Mouse (Mus musculus) embryonic facial prominence, embryonic 13.5 days (tissue): ENCODE measurements at regions not wholly inside any gene's neighbourhood (a gene's known extent, or its start where the extent isn't known, plus 50 kb on each side); places are given as distances from the start of the nearest gene placed in this dataset.

Source experiments
- ATAC-seq: fragments of 200-750 bp; cut with Nextera tagmentation; 2 replicates; pipeline ENCODE4 v1.8.0; 2017; ENCODE audit warnings: low read depth; ENCODE audit not compliant: insufficient number of reproducible peaks, insufficient read depth, low FRiP score, low TSS enrichment
- H3K27ac ChIP-seq: fragments of 300-500 bp; sonication (generic); 2 replicates; pipeline ENCODE4 v1.5.1; 2015; ENCODE audit warnings: moderate library complexity, mild to moderate bottlenecking, inconsistent platforms
- H3K27me3 ChIP-seq: fragments of 300-500 bp; sonication (generic); 2 replicates; pipeline ENCODE4 v1.6.1; 2015; ENCODE audit warnings: mild to moderate bottlenecking, inconsistent platforms
- H3K36me3 ChIP-seq: fragments of 300-500 bp; sonication (generic); 2 replicates; pipeline ENCODE4 v1.6.1; 2015; ENCODE audit warnings: mild to moderate bottlenecking, inconsistent platforms
- H3K4me1 ChIP-seq: fragments of 300-500 bp; sonication (generic); 2 replicates; pipeline ENCODE4 v1.6.1; 2015; ENCODE audit warnings: inconsistent platforms
- H3K4me2 ChIP-seq: fragments of 300-500 bp; sonication (generic); 2 replicates; pipeline ENCODE4 v1.6.1; 2015; ENCODE audit warnings: moderate library complexity, mild to moderate bottlenecking, inconsistent platforms
- H3K4me3 ChIP-seq: fragments of 300-500 bp; sonication (generic); 2 replicates; pipeline ENCODE4 v1.5.1; 2015; ENCODE audit warnings: mild to moderate bottlenecking, inconsistent platforms
- H3K9ac ChIP-seq: fragments of 300-500 bp; sonication (generic); 2 replicates; pipeline ENCODE4 v1.6.1; 2015; ENCODE audit warnings: mild to moderate bottlenecking, inconsistent platforms
- H3K9me3 ChIP-seq: fragments of 300-500 bp; sonication (generic); 2 replicates; pipeline ENCODE4 v1.6.1; 2016; ENCODE audit warnings: inconsistent platforms
- WGBS: fragments of 180-500 bp; shearing (Covaris S2); methylation state at CpG from one replicate; pipeline ENCODE4 v1.1.7; 2015; ENCODE audit warnings: mixed read lengths; 5-methylcytosine and 5-hydroxymethylcytosine counted together

GRCm38 (mm10) chr3:99738093-99738803, 147.0 kb upstream of the Spag17 start:
- Histone ChIP-seq H3K4me1 (no peaks in the 10 kb centered on the region), H3K9ac (no peak overlapping the region), H3K4me3 (no peak overlapping the region), H3K36me3 (no peaks in the 10 kb centered on the region), H3K27me3 (no peaks in the 10 kb centered on the region), H3K4me2 (no peak overlapping the region), H3K9me3 (no peaks in the 10 kb centered on the region), H3K27ac (no peak overlapping the region)
- 85% methylated on average over 3 of the region's 3 CpGs for WGBS
- no peak for ATAC-seq

- Histone ChIP-seq H3K9me3 (no peaks in the 10 kb centered on the region), H3K27me3 (no peaks in the 10 kb centered on the region), H3K4me3 (no peak overlapping the region), H3K4me2 (no peak overlapping the region), H3K36me3 (no peaks in the 10 kb centered on the region), H3K27ac (no peak overlapping the region), H3K9ac (no peak overlapping the region), H3K4me1 (no peaks in the 10 kb centered on the region)
- no peak for ATAC-seq
- WGBS, result 78% methylated on average over 7 of the region's 7 CpGs
These were observed 145.6 kb upstream of the Spag17 start for GRCm38 (mm10) chr3:99739654-99740053.

GRCm38 (mm10) chr3:99741249-99742222, 143.7 kb upstream of the Spag17 start:
- Histone ChIP-seq H3K9ac (no peak overlapping the region), H3K27me3 (no peaks in the 10 kb centered on the region), H3K27ac (no peak overlapping the region), H3K4me1 (no peaks in the 10 kb centered on the region), H3K4me3 (no peak overlapping the region), H3K9me3 (no peaks in the 10 kb centered on the region), H3K4me2 (no peak overlapping the region), H3K36me3 (no peaks in the 10 kb centered on the region)
- 49% methylated on average over 3 of the region's 3 CpGs for WGBS
- ATAC-seq, result no peak

GRCm38 (mm10) chr3:99749725-99750124, 135.5 kb upstream of the Spag17 start:
- no peak for ATAC-seq
- no peaks in the 10 kb centered on the region for H3K9me3 ChIP-seq

GRCm38 (mm10) chr3:99778526-99778925, 106.7 kb upstream of the Spag17 start:
- no peaks in the 10 kb centered on the region; the same call in 1 of the 2 replicates for H3K4me1 ChIP-seq
- 61% methylated on average over 6 of the region's 6 CpGs for WGBS
- H3K9ac ChIP-seq, result no peak overlapping the region
- H3K27me3 ChIP-seq, result no peaks in the 10 kb centered on the region
- H3K27ac ChIP-seq, result no peak overlapping the region
- H3K36me3 ChIP-seq, result no peaks in the 10 kb centered on the region
- no peaks in the 10 kb centered on the region for H3K9me3 ChIP-seq
- no peak overlapping the region for H3K4me3 ChIP-seq
- ATAC-seq, result no peak
- H3K4me2 ChIP-seq, result no peak overlapping the region

More at GRCm38 (mm10) chr3:99749725-99750124, 135.5 kb upstream of the Spag17 start:
- Histone ChIP-seq H3K9ac (no peak overlapping the region), H3K4me1 (no peaks in the 10 kb centered on the region), H3K4me3 (no peak overlapping the region), H3K27me3 (no peaks in the 10 kb centered on the region), H3K36me3 (no peaks in the 10 kb centered on the region), H3K27ac (0 out of 2 replicates have a peak overlapping the region, but pooled peaks have one; percentile 2), H3K4me2 (no peak overlapping the region)
- 75% methylated on average over 8 of the region's 8 CpGs for WGBS

GRCm38 (mm10) chr3:99785955-99786529, 99.2 kb upstream of the Spag17 start:
- Histone ChIP-seq H3K27me3 (no peaks in the 10 kb centered on the region), H3K27ac (no peak overlapping the region), H3K4me2 (no peak overlapping the region), H3K4me3 (no peak overlapping the region), H3K4me1 (no peaks in the 10 kb centered on the region), H3K9ac (no peak overlapping the region), H3K36me3 (no peaks in the 10 kb centered on the region), H3K9me3 (no peaks in the 10 kb centered on the region)
- 67% methylated on average over 3 of the region's 3 CpGs for WGBS
- ATAC-seq, result no peak

- Histone ChIP-seq H3K4me2 (no peak overlapping the region), H3K4me1 (peaks cover 6% of the 10 kb centered on the region), H3K4me3 (no peak overlapping the region), H3K9ac (no peak overlapping the region), H3K36me3 (no peaks in the 10 kb centered on the region), H3K27me3 (no peaks in the 10 kb centered on the region), H3K27ac (no peak overlapping the region), H3K9me3 (no peaks in the 10 kb centered on the region)
- 53% methylated on average over 6 of the region's 6 CpGs for WGBS
- no peak for ATAC-seq
These were observed 93.9 kb upstream of the Spag17 start for GRCm38 (mm10) chr3:99791316-99791715.

GRCm38 (mm10) chr3:99793622-99794021, 91.6 kb upstream of the Spag17 start:
- ATAC-seq, result no peak
- no peaks in the 10 kb centered on the region for H3K36me3 ChIP-seq
- no peak overlapping the region for H3K27ac ChIP-seq
- no peak overlapping the region for H3K4me3 ChIP-seq
- H3K27me3 ChIP-seq, result no peaks in the 10 kb centered on the region
- no peak overlapping the region for H3K4me2 ChIP-seq
- H3K9ac ChIP-seq, result no peak overlapping the region
- H3K9me3 ChIP-seq, result no peaks in the 10 kb centered on the region
- WGBS, result 84% methylated on average over 3 of the region's 3 CpGs
- peaks cover 6% of the 10 kb centered on the region for H3K4me1 ChIP-seq

- ATAC-seq, result no peak
- WGBS, result 62% methylated on average over 2 of the region's 2 CpGs
- H3K27ac ChIP-seq, result peak overlapping the region; percentile 74
These were observed 89.4 kb upstream of the Spag17 start for GRCm38 (mm10) chr3:99795835-99796234.

GRCm38 (mm10) chr3:99797791-99798190, 87.4 kb upstream of the Spag17 start:
- H3K4me3 ChIP-seq, result no peak overlapping the region
- no peak overlapping the region for H3K9ac ChIP-seq
- H3K27ac ChIP-seq, result no peak overlapping the region
- no peaks in the 10 kb centered on the region for H3K27me3 ChIP-seq
- 58% methylated on average over 2 of the region's 2 CpGs for WGBS
- ATAC-seq, result no peak
- H3K36me3 ChIP-seq, result no peaks in the 10 kb centered on the region
- H3K4me2 ChIP-seq, result no peak overlapping the region
- H3K9me3 ChIP-seq, result no peaks in the 10 kb centered on the region
- peaks cover 6% of the 10 kb centered on the region; the same call in 1 of the 2 replicates for H3K4me1 ChIP-seq

More at GRCm38 (mm10) chr3:99795835-99796234, 89.4 kb upstream of the Spag17 start:
- Histone ChIP-seq H3K4me1 (peaks cover 6% of the 10 kb centered on the region), H3K9ac (no peak overlapping the region), H3K27me3 (no peaks in the 10 kb centered on the region), H3K36me3 (no peaks in the 10 kb centered on the region), H3K4me3 (no peak overlapping the region), H3K9me3 (no peaks in the 10 kb centered on the region), H3K4me2 (no peak overlapping the region)

- no peak overlapping the region for H3K4me2 ChIP-seq
- no peak overlapping the region for H3K9ac ChIP-seq
- no peaks in the 10 kb centered on the region for H3K27me3 ChIP-seq
- no peak overlapping the region for H3K4me3 ChIP-seq
- no peak for ATAC-seq
- H3K4me1 ChIP-seq, result peaks cover 5% of the 10 kb centered on the region; the same call in 1 of the 2 replicates
- 77% methylated on average over 4 of the region's 4 CpGs for WGBS
- no peaks in the 10 kb centered on the region for H3K9me3 ChIP-seq
- no peak overlapping the region for H3K27ac ChIP-seq
- no peaks in the 10 kb centered on the region for H3K36me3 ChIP-seq
These were observed 74.7 kb upstream of the Spag17 start for GRCm38 (mm10) chr3:99810532-99810931.
